Mouse (Mus musculus): ENCODE measurements around the gene Irx4. TPM values are rescaled to one million over a fixed set of nuclear protein-coding genes. Genes with fewer than 3 reads are reported as not detected.

The Irx4 gene
- total and polyA plus RNA-seq, 3 experiments, result not detected

DNA sequence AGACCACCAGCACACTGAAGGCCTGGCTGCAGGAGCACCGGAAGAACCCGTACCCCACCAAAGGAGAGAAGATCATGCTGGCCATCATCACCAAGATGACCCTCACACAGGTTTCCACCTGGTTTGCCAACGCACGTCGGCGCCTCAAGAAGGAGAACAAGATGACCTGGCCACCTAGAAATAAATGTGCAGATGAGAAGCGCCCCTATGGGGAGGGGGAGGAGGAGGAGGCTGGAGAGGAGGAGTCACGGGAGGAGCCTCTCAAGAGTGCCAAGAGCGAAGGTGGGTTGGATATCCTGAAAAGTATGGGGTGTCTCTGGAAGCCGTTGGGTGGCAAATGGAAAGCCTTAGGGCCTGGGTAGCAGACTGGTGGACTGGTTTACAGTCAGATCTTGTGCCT, 7.3 kb downstream of the Irx4 start:
- TF ChIP-seq GATA2 (IDR thresholded peaks at IDR 0.05; ENCODE audit: borderline replicate concordance, low read depth, low read length) (no peak), POLR2AphosphoS5 (IDR thresholded peaks at IDR 0.05; ENCODE audit: insufficient replicate concordance, low read depth, low read length) (no peak), GATA1 (IDR thresholded peaks at IDR 0.05; ENCODE audit: borderline replicate concordance, low read length) (no peak), CTCF (IDR thresholded peaks at IDR 0.05; ENCODE audit: low read depth, low read length) (no peak), TAL1 (conservative IDR thresholded peaks at IDR 0.05; ENCODE audit: low read depth, low read length) (no peak)
- Histone ChIP-seq H3K9me3 (replicated peaks) (peaks cover 80% of the 10 kb centered on the region), H3K4me3 (ENCODE audit: low read depth, low read length) (no peak overlapping the region; the same call in 1 of the 2 replicates), H3K36me3 (replicated peaks) (no peaks in the 10 kb centered on the region), H3K4me1 (ENCODE audit: insufficient read depth, low read depth, low read length) (no peaks in the 10 kb centered on the region), H3K27me3 (ENCODE audit: insufficient read depth, low read length) (no peaks in the 10 kb centered on the region)
- ATAC-seq (ENCODE audit: extremely low read depth, insufficient number of reproducible peaks, low FRiP score, poor library complexity, severe bottlenecking) (no peak), DNase-seq (ENCODE audit: low spot score) (no peak)

- TF ChIP-seq GATA2 (IDR thresholded peaks at IDR 0.05; ENCODE audit: borderline replicate concordance, low read depth, low read length), result no peak
- no peak for DNase-seq (ENCODE audit: low spot score)
- peaks cover 81% of the 10 kb centered on the region for H3K9me3 ChIP-seq (replicated peaks)
- ATAC-seq (ENCODE audit: extremely low read depth, insufficient number of reproducible peaks, low FRiP score, poor library complexity, severe bottlenecking), result no peak
- H3K4me1 ChIP-seq (ENCODE audit: insufficient read depth, low read depth, low read length), result no peaks in the 10 kb centered on the region
- no peaks in the 10 kb centered on the region for H3K27me3 ChIP-seq (ENCODE audit: insufficient read depth, low read length)
- no peaks in the 10 kb centered on the region for H3K36me3 ChIP-seq (replicated peaks)
- H3K4me3 ChIP-seq (ENCODE audit: low read depth, low read length), result no peak overlapping the region; the same call in 1 of the 2 replicates
These were observed 8.4 kb downstream of the Irx4 start for GRCm38 (mm10) chr13:73268702-73269101.

GRCm38 (mm10) chr13:73269251-73269650, 9.0 kb downstream of the Irx4 start:
- Histone ChIP-seq H3K9me3 (replicated peaks) (peaks cover 82% of the 10 kb centered on the region), H3K27me3 (ENCODE audit: insufficient read depth, low read length) (no peaks in the 10 kb centered on the region), H3K4me1 (ENCODE audit: insufficient read depth, low read depth, low read length) (no peaks in the 10 kb centered on the region), H3K4me3 (ENCODE audit: low read depth, low read length) (no peak overlapping the region), H3K36me3 (replicated peaks) (no peaks in the 10 kb centered on the region)
- ATAC-seq (ENCODE audit: extremely low read depth, insufficient number of reproducible peaks, low FRiP score, poor library complexity, severe bottlenecking) (no peak), DNase-seq (ENCODE audit: low spot score) (no peak)
- TF ChIP-seq GATA1 (IDR thresholded peaks at IDR 0.05; ENCODE audit: borderline replicate concordance, low read length) (no peak), CTCF (IDR thresholded peaks at IDR 0.05; ENCODE audit: low read depth, low read length) (no peak), TAL1 (conservative IDR thresholded peaks at IDR 0.05; ENCODE audit: low read depth, low read length) (no peak), POLR2AphosphoS5 (IDR thresholded peaks at IDR 0.05; ENCODE audit: insufficient replicate concordance, low read depth, low read length) (no peak), GATA2 (IDR thresholded peaks at IDR 0.05; ENCODE audit: borderline replicate concordance, low read depth, low read length) (no peak)

DNA sequence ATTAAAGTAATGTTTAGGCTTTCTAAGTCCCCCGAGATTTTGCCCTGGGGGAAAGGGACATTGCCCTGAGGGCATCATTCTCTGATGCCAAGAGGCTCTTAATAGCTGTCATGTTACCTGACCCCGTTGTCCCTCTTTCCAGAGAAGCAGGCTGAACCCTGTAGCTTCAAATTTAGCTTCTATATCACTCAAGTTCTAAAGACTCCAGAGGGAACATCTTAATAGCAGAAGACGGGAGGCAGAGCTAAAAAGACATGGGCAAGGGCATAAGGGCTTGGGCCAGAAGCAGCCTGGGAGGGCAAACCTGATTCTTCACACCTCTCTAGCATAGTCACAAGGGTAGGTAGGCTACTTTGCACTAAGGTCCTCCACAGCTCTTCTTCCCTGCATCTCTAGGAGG, 9.6 kb downstream of the Irx4 start:
- ATAC-seq (ENCODE audit: extremely low read depth, insufficient number of reproducible peaks, low FRiP score, poor library complexity, severe bottlenecking), result no peak
- H3K36me3 ChIP-seq (replicated peaks), result no peaks in the 10 kb centered on the region
- H3K4me1 ChIP-seq (ENCODE audit: insufficient read depth, low read depth, low read length), result no peaks in the 10 kb centered on the region
- peaks cover 81% of the 10 kb centered on the region for H3K9me3 ChIP-seq (replicated peaks)
- no peak overlapping the region for H3K4me3 ChIP-seq (ENCODE audit: low read depth, low read length)
- TF ChIP-seq CTCF (IDR thresholded peaks at IDR 0.05; ENCODE audit: low read depth, low read length) (no peak), TAL1 (conservative IDR thresholded peaks at IDR 0.05; ENCODE audit: low read depth, low read length) (no peak), GATA1 (IDR thresholded peaks at IDR 0.05; ENCODE audit: borderline replicate concordance, low read length) (no peak), GATA2 (IDR thresholded peaks at IDR 0.05; ENCODE audit: borderline replicate concordance, low read depth, low read length) (no peak), POLR2AphosphoS5 (IDR thresholded peaks at IDR 0.05; ENCODE audit: insufficient replicate concordance, low read depth, low read length) (no peak)
- H3K27me3 ChIP-seq (ENCODE audit: insufficient read depth, low read length), result no peaks in the 10 kb centered on the region
- DNase-seq (ENCODE audit: low spot score), result no peak

DNA sequence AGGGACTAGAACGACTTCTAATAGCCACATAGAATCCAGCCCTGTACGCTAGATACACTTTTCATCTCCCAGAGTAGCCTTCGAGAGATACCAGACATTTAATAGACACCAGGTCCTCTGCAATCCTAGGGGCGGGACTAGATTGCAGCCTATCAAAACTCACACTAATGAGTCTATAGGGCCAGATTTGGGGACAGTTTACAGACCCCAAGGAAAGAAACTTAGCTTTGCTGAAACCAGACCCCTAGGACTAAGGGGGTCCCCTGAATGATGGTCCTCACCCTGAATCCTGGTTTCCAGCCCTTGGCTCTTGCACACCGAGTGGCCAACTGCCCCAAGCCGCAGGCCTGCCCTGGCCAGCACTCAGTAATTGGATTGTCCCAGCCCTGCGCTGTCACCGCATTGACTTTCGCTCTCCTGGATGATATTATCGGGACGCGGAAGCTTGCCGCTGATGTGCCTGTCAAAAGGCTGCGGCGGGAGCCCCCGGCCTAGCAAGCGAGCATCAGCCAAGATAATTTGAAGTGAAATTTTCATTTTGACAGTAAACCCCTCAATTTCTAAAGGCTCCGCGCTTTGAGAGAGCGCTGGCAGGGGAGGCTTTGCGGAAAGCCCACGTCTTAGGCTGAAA, 10.3 kb downstream of the Irx4 start:
- ATAC-seq (ENCODE audit: extremely low read depth, insufficient number of reproducible peaks, low FRiP score, poor library complexity, severe bottlenecking) (no peak), DNase-seq (ENCODE audit: low spot score) (no peak)
- no peaks in the 10 kb centered on the region for H3K36me3 ChIP-seq (replicated peaks)
- no peaks in the 10 kb centered on the region for H3K4me1 ChIP-seq (ENCODE audit: insufficient read depth, low read depth, low read length)
- H3K27me3 ChIP-seq (ENCODE audit: insufficient read depth, low read length), result no peaks in the 10 kb centered on the region
- peaks cover 80% of the 10 kb centered on the region for H3K9me3 ChIP-seq (replicated peaks)
- no peak for TF ChIP-seq POLR2AphosphoS5 (IDR thresholded peaks at IDR 0.05; ENCODE audit: insufficient replicate concordance, low read depth, low read length)
- TF ChIP-seq TAL1 (conservative IDR thresholded peaks at IDR 0.05; ENCODE audit: low read depth, low read length), result no peak
- no peak for TF ChIP-seq GATA1 (IDR thresholded peaks at IDR 0.05; ENCODE audit: borderline replicate concordance, low read length)
- TF ChIP-seq GATA2 (IDR thresholded peaks at IDR 0.05; ENCODE audit: borderline replicate concordance, low read depth, low read length), result no peak
- TF ChIP-seq CTCF (IDR thresholded peaks at IDR 0.05; ENCODE audit: low read depth, low read length), result no peak
- no peak overlapping the region; the same call in 1 of the 2 replicates for H3K4me3 ChIP-seq (ENCODE audit: low read depth, low read length)

DNA sequence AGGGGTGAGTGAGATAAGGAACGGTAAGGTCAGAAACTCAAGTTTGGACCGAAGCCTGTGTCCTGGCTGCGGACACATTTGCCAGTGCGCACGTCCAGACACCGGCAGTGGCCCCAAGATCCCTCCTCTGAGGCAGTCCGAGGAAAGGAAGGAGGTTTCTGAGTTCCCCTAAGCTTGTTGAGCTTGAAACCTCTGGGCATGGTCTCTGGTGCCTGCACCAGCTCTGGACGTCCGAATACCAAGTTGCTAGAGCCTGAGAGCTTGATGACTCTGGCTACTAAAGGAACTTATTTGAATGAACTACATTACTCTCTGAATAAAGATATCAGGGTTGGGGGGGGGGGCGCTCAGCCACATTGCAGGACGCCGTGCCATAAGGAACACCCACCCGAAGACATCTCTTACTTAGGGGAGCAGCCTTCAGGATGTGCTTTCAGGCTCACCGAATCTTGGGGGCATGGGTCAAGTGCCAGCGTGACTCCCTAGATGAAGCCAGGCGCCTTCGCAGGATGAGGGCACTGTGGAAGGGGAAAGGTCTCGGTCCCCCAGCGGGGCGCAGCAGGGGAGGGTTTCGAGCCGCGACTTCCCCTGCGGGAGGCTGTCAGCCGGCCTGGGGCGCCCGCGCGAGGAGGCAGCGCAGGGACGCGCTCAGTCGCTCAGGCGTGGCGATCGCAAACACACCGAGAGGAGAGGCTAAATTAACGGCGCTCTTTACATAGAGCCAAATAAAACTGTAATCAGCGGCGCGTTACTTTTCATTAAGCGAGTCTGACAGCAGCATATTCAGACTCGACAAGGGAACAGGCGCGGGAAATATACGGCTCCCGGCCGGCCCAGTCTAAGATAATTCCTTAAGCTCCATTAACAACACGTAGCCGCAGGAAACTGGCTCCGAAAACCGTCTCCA, 11.3 kb downstream of the Irx4 start:
- Histone ChIP-seq H3K4me3 (ENCODE audit: low read depth, low read length) (no peak overlapping the region), H3K4me1 (ENCODE audit: insufficient read depth, low read depth, low read length) (no peaks in the 10 kb centered on the region), H3K27me3 (ENCODE audit: insufficient read depth, low read length) (no peaks in the 10 kb centered on the region), H3K36me3 (replicated peaks) (no peaks in the 10 kb centered on the region), H3K9me3 (replicated peaks) (peaks cover 76% of the 10 kb centered on the region)
- no peak for TF ChIP-seq GATA1 (IDR thresholded peaks at IDR 0.05; ENCODE audit: borderline replicate concordance, low read length)
- no peak for TF ChIP-seq POLR2AphosphoS5 (IDR thresholded peaks at IDR 0.05; ENCODE audit: insufficient replicate concordance, low read depth, low read length)
- TF ChIP-seq GATA2 (IDR thresholded peaks at IDR 0.05; ENCODE audit: borderline replicate concordance, low read depth, low read length), result no peak
- TF ChIP-seq CTCF (IDR thresholded peaks at IDR 0.05; ENCODE audit: low read depth, low read length), result no peak
- TF ChIP-seq TAL1 (conservative IDR thresholded peaks at IDR 0.05; ENCODE audit: low read depth, low read length), result no peak
- DNase-seq (ENCODE audit: low spot score) (no peak), ATAC-seq (ENCODE audit: extremely low read depth, insufficient number of reproducible peaks, low FRiP score, poor library complexity, severe bottlenecking) (no peak)

All from G1E (cell line).